Mouse (Mus musculus) stomach, embryonic 15.5 days (tissue): ENCODE results near the gene Slc6a5. TPM values are rescaled to one million over a fixed set of nuclear protein-coding genes. Genes with fewer than 3 reads are reported as not detected.
A peak's percentile ranks its signal among the peaks of the same experiment; 100 is the strongest.

ENCODE experiments used
- ATAC-seq: fragments of 200-750 bp; cut with Nextera tagmentation; 2 replicates; pipeline ENCODE4 v1.8.0; 2017; ENCODE audit warnings: low read depth, moderate number of reproducible peaks, moderate TSS enrichment; ENCODE audit not compliant: insufficient read depth, low FRiP score
- H3K27ac ChIP-seq: fragments of 300-500 bp; sonication (generic); 2 replicates; pipeline ENCODE4 v1.5.1; 2015; ENCODE audit warnings: mild to moderate bottlenecking, inconsistent platforms
- H3K27me3 ChIP-seq: fragments of 300-500 bp; sonication (generic); replicated peaks from 2 replicates; pipeline ENCODE4 v1.6.1; 2015; ENCODE audit warnings: inconsistent platforms
- H3K36me3 ChIP-seq: fragments of 300-500 bp; sonication (generic); 2 replicates; pipeline ENCODE4 v1.6.1; 2015; ENCODE audit warnings: inconsistent platforms
- H3K4me1 ChIP-seq: fragments of 300-500 bp; sonication (generic); 2 replicates; pipeline ENCODE4 v1.6.1; 2015; ENCODE audit warnings: inconsistent platforms
- H3K4me2 ChIP-seq: fragments of 300-500 bp; sonication (generic); 2 replicates; pipeline ENCODE4 v1.6.1; 2015; ENCODE audit warnings: mild to moderate bottlenecking, inconsistent platforms
- H3K4me3 ChIP-seq: fragments of 300-500 bp; sonication (generic); replicated peaks from 2 replicates; pipeline ENCODE4 v1.5.1; 2015; ENCODE audit warnings: inconsistent platforms
- H3K9ac ChIP-seq: fragments of 300-500 bp; sonication (generic); 2 replicates; pipeline ENCODE4 v1.6.1; 2015; ENCODE audit warnings: inconsistent platforms
- H3K9me3 ChIP-seq: fragments of 300-500 bp; sonication (generic); 2 replicates; pipeline ENCODE4 v1.6.1; 2016; ENCODE audit warnings: inconsistent platforms
- WGBS: fragments of 180-500 bp; shearing (Covaris S2); methylation state at CpG from one replicate; pipeline ENCODE4 v1.1.7; 2015; 5-methylcytosine and 5-hydroxymethylcytosine counted together
- polyA plus RNA-seq: library from polyadenylated mRNA; unstranded; fragments of >200 nt; fragmentation: Nextera tagmentation; extraction: Ambion mirVana; gene quantifications from 2 replicates; pipeline ENCODE4 v1.2.1, GENCODE M21; 2015

Gene Slc6a5
- polyA plus RNA-seq, 1 experiment from 2014 or later, result 0.01 TPM

DNA sequence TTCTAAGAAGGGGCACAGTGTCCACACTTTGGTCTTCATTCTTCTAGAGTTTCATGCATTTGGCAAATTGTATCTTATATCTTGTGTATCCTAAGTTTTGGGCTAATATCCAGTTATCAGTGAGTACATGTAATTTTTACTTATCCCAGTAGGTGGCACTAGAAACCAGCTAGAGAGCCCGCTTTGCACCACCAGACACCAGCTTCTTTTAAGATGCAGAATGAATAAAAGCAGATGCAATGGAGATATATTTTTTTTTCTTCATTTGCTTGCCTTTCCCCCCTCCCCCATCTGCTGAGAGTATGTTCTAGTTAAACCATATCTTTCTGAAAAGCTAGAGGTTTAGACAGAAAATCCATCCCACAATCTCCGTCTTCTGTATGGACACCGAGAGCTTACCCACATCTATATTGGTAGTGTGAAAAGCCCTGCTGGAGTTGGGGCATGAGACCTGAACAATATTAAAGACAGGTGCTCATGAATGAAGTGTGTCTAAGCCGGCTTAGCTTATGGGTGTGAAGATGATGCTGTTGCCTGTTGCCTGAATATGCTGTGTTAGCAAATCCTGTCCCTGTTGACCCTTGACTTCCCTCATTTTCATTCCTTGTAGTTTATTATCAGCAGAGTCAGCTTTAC lies 43.7 kb downstream of the Slc6a5 start:
- Histone ChIP-seq H3K9me3 (no peaks in the 10 kb centered on the region), H3K9ac (no peak overlapping the region), H3K4me1 (no peaks in the 10 kb centered on the region), H3K4me2 (no peak overlapping the region), H3K27me3 (no peaks in the 10 kb centered on the region), H3K4me3 (no peak overlapping the region), H3K27ac (no peak overlapping the region), H3K36me3 (no peaks in the 10 kb centered on the region)
- no peak for ATAC-seq
- WGBS, result 57% methylated on average over 4 of the region's 4 CpGs

- H3K4me1 ChIP-seq, result no peaks in the 10 kb centered on the region
- no peak overlapping the region for H3K9ac ChIP-seq
- H3K4me2 ChIP-seq, result no peak overlapping the region
- no peak overlapping the region for H3K27ac ChIP-seq
- no peaks in the 10 kb centered on the region for H3K9me3 ChIP-seq
- no peak overlapping the region for H3K4me3 ChIP-seq
- ATAC-seq, result no peak
- H3K36me3 ChIP-seq, result no peaks in the 10 kb centered on the region
- WGBS, result 56% methylated on average over 7 of the region's 7 CpGs
- H3K27me3 ChIP-seq, result no peaks in the 10 kb centered on the region
Observed at GRCm38 (mm10) chr7:49954834-49955233, 44.9 kb downstream of the Slc6a5 start.

- Histone ChIP-seq H3K9me3 (no peaks in the 10 kb centered on the region), H3K27ac (no peak overlapping the region), H3K4me2 (no peak overlapping the region), H3K27me3 (no peaks in the 10 kb centered on the region), H3K9ac (no peak overlapping the region), H3K4me1 (no peaks in the 10 kb centered on the region), H3K4me3 (no peak overlapping the region), H3K36me3 (no peaks in the 10 kb centered on the region)
- 45% methylated on average over 3 of the region's 3 CpGs for WGBS
- no peak for ATAC-seq
Observed at GRCm38 (mm10) chr7:49957142-49957541, 47.2 kb downstream of the Slc6a5 start.

- no peaks in the 10 kb centered on the region for H3K4me1 ChIP-seq
- no peaks in the 10 kb centered on the region for H3K36me3 ChIP-seq
- ATAC-seq, result no peak
- 87% methylated on average over 2 of the region's 2 CpGs for WGBS
- no peaks in the 10 kb centered on the region for H3K27me3 ChIP-seq
- H3K4me2 ChIP-seq, result no peak overlapping the region
- H3K4me3 ChIP-seq, result no peak overlapping the region
- no peak overlapping the region for H3K9ac ChIP-seq
- no peak overlapping the region for H3K27ac ChIP-seq
- H3K9me3 ChIP-seq, result no peaks in the 10 kb centered on the region
Observed at GRCm38 (mm10) chr7:49963764-49964163, 53.8 kb downstream of the Slc6a5 start.

DNA sequence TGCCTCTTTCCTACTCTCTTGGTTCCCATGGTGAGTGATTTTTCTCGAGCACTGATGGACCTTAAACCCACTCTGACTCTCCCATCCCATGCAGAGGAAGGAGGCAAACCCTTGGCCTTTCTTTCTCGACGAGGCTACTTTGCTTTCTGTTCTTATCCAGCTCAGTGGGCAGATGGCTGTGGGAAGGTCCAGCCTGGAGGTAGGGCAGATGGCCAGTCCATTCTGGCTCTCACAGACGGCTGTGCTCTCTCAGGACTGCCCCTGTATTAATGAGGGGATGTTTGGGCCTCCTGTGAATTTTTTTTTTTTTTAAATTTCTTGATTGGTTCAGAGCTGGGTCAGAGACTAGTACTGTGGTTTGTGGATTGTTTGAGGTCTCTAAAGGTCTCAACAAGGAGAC lies 59.6 kb downstream of the Slc6a5 start:
- Histone ChIP-seq H3K27me3 (peaks cover 11% of the 10 kb centered on the region; the same call in 1 of the 2 replicates), H3K4me2 (no peak overlapping the region), H3K36me3 (no peaks in the 10 kb centered on the region), H3K9ac (no peak overlapping the region), H3K4me1 (0 out of 2 replicates have a peak, but pooled peaks cover under 1% of the 10 kb centered on the region), H3K4me3 (no peak overlapping the region), H3K9me3 (no peaks in the 10 kb centered on the region), H3K27ac (no peak overlapping the region)
- ATAC-seq, result no peak
- 44% methylated on average over 4 of the region's 4 CpGs for WGBS

DNA sequence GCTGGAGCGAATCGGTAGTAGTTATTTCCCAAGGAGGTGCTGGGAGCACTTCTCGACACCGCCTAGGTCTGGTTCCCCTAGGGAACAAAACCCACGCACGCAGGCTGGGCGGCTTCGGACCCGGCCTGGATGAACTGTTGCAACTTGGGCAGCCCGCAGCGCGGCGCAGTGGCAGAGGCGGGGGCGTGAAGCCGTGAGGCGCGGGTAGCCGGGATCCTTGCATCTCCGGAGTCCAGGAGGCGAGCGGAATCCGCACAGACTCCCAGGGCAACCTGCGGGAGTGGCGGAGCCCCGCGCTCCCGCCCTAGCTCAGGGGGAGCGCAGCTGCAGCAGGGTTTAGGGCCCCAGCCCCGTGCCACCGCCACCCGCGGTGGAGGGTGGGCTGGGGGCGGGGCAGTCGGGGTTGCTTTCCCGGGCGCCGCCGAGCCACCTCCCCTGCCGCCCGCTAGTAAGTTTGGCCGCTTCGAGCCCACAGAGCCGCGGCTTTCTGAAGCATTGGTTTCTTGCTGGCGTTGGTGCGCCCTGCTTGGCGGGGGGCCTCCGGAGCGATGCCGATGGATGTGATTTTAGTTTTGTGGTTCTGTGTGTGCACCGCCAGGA lies 65.0 kb downstream of the Slc6a5 start, which contains the start of gene Nell1:
TSS of gene Nell1 (plus strand) at position 24 of the 600 bp plus-strand sequence.
- Histone ChIP-seq H3K4me3 (peak within 1 kb of the TSS; percentile 51), H3K27me3 (peaks cover 29% of the 10 kb centered on the region), H3K9me3 (no peaks in the 10 kb centered on the region), H3K9ac (0 out of 2 replicates have a peak within 1 kb of the TSS, but pooled peaks have one; percentile 6), H3K4me1 (peaks cover 21% of the 10 kb centered on the region), H3K4me2 (peak within 1 kb of the TSS; percentile 97), H3K36me3 (no peaks in the 10 kb centered on the region), H3K27ac (no peak within 1 kb of the TSS)
- under 1% methylated on average over 52 of the region's 52 CpGs for WGBS
- ATAC-seq, result no peak

GRCm38 (mm10) chr7:49975441-49976121 lies 65.6 kb downstream of the Slc6a5 start:
- Histone ChIP-seq H3K4me2 (peak overlapping the region; percentile 97), H3K27ac (no peak overlapping the region), H3K36me3 (no peaks in the 10 kb centered on the region), H3K27me3 (peaks cover 29% of the 10 kb centered on the region), H3K4me3 (peak overlapping the region; percentile 51), H3K9ac (no peak overlapping the region), H3K4me1 (peaks cover 21% of the 10 kb centered on the region), H3K9me3 (no peaks in the 10 kb centered on the region)
- WGBS, result under 1% methylated on average over 40 of the region's 40 CpGs
- ATAC-seq, result no peak

GRCm38 (mm10) chr7:49981511-49982227 lies 71.7 kb downstream of the Slc6a5 start:
- no peak overlapping the region for H3K27ac ChIP-seq
- no peak overlapping the region for H3K4me3 ChIP-seq
- no peaks in the 10 kb centered on the region for H3K4me1 ChIP-seq
- H3K9me3 ChIP-seq, result no peaks in the 10 kb centered on the region
- no peaks in the 10 kb centered on the region for H3K27me3 ChIP-seq
- ATAC-seq, result no peak
- H3K4me2 ChIP-seq, result no peak overlapping the region
- WGBS, result 32% methylated on average over 9 of the region's 9 CpGs
- no peak overlapping the region for H3K9ac ChIP-seq
- no peaks in the 10 kb centered on the region for H3K36me3 ChIP-seq

DNA sequence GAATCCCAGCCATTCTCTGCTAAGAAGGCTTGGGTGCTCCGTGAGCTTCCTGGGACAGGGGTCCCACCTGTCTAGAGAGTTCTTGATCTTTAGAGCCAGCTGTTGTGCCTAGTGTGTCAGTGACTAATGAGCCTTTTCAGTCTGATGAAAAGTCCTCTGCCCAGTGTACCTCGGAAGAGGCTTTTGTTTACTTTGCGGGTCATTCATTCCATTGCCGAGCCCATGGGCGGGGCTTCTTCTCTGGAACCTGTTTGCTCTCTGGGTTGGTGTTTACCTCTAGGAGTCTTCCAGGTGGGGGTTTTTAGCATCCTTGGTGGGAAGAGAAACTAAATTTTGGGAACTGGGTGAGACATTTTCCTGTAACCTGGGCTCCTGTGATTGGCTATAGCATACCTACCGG lies 74.8 kb downstream of the Slc6a5 start:
- Histone ChIP-seq H3K4me2 (peak overlapping the region; percentile 31), H3K9ac (no peak overlapping the region), H3K4me1 (no peaks in the 10 kb centered on the region), H3K9me3 (no peaks in the 10 kb centered on the region), H3K4me3 (no peak overlapping the region), H3K27ac (no peak overlapping the region), H3K36me3 (no peaks in the 10 kb centered on the region), H3K27me3 (no peaks in the 10 kb centered on the region)
- 0 out of 2 replicates have a peak, but pooled peaks have one; percentile 35 for ATAC-seq
- WGBS, result 29% methylated on average over 6 of the region's 6 CpGs

GRCm38 (mm10) chr7:49985947-49986346 lies 76.0 kb downstream of the Slc6a5 start:
- Histone ChIP-seq H3K4me1 (no peaks in the 10 kb centered on the region), H3K27ac (no peak overlapping the region), H3K27me3 (no peaks in the 10 kb centered on the region), H3K4me3 (no peak overlapping the region), H3K36me3 (no peaks in the 10 kb centered on the region), H3K9ac (no peak overlapping the region), H3K4me2 (no peak overlapping the region), H3K9me3 (no peaks in the 10 kb centered on the region)
- no peak for ATAC-seq
- 94% methylated on average over 8 of the region's 8 CpGs for WGBS

DNA sequence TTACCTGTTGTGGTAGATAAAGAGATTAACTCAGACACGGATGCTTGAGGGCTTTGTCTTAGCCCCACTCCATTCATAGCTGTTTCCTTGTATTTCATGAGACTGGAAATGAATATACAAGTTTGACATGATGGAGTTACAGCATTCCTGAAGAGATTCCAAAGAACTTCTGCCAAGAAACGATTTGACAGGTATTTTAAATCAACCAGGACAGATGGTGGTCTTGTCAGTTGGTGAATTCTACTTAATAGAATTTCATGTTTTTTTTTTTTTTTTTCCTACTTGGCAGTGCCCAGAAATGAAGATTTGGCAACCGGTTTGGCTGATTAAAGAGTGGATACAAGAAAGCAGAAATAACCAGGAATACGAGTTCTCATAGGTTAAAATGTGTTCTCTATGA lies 89.4 kb downstream of the Slc6a5 start:
- Histone ChIP-seq H3K9me3 (no peaks in the 10 kb centered on the region), H3K4me3 (no peak overlapping the region), H3K36me3 (no peaks in the 10 kb centered on the region), H3K9ac (no peak overlapping the region), H3K27me3 (no peaks in the 10 kb centered on the region), H3K4me2 (no peak overlapping the region), H3K27ac (no peak overlapping the region), H3K4me1 (no peaks in the 10 kb centered on the region)
- 66% methylated on average over 4 of the region's 4 CpGs for WGBS
- no peak for ATAC-seq

GRCm38 (mm10) chr7:50005268-50005667 lies 95.3 kb downstream of the Slc6a5 start:
- no peak overlapping the region for H3K4me3 ChIP-seq
- no peaks in the 10 kb centered on the region for H3K9me3 ChIP-seq
- no peaks in the 10 kb centered on the region for H3K36me3 ChIP-seq
- WGBS, result 77% methylated on average over 2 of the region's 2 CpGs
- no peaks in the 10 kb centered on the region for H3K27me3 ChIP-seq
- no peak overlapping the region for H3K27ac ChIP-seq
- no peak overlapping the region for H3K4me2 ChIP-seq
- ATAC-seq, result no peak
- H3K9ac ChIP-seq, result no peak overlapping the region
- no peaks in the 10 kb centered on the region for H3K4me1 ChIP-seq
